Mouse (Mus musculus): Measurements from ENCODE around the gene Wfdc8. TPM values are rescaled to one million over a fixed set of nuclear protein-coding genes. Genes with fewer than 3 reads are reported as not detected.

The Wfdc8 gene
- polyA plus RNA-seq, 1 experiment from 2014 or later: not detected

DNA sequence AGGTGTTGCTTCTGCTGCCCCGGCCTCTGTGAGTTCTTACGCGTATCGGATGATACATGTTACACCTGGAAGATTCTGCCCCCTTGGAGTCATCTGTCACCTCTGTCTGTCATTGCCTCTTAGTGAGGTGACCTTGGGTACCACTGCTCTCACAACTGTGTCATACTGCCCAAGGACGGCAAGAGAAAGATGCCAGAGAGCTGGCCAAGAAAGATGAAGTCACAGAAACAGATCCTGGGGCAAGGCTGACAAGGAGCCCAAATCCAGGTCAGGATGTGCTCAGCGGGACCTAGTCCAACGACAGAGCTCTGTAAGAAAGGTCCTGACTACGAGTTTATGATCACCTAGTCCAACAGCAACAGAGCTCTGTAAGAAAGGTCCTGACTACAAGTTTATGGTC, 53.3 kb downstream of the Wfdc8 start:
- Histone ChIP-seq H3K9me3 (no peaks in the 10 kb centered on the region), H3K27ac (no peak overlapping the region), H3K4me1 (peaks cover 25% of the 10 kb centered on the region), H3K4me2 (replicated peaks) (no peak overlapping the region), H3K4me3 (no peak overlapping the region), H3K27me3 (peaks cover 12% of the 10 kb centered on the region), H3K36me3 (no peaks in the 10 kb centered on the region), H3K9ac (no peak overlapping the region)
- WGBS: 83% methylated on average over 8 of the region's 8 CpGs
- no peak for ATAC-seq (ENCODE audit: low FRiP score, low read depth)

DNA sequence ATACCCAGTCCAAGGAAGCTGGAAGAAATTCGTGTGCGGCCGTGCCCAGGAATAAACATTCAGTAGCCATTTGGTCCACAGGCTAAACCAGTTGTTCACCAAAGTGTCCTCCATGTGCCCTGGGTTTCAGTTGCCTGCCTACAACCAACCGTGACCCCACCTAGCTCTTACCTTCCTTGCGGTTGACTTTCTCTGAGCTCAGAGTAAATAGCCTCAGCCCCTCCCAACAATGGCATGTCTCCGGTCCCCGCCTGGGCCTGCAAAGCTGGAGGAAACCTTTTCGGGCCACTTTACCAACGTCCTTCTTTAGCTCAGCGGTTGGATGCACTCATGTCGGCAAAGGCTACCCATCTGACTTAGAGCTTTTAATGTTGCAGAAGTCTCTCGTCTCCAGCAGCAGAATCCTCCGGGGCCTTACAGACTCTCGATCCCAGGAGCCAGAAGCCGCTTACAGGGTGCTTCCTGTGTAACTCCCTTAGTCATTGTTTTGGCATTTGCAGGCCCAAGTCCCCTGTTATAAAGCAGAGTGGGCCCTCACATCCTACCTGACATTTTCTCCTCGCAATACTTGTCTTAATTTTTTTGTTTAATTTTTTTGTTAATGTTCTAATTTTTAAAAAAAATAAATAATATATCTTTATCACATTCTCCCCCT, 54.3 kb downstream of the Wfdc8 start:
- H3K9ac ChIP-seq: no peak overlapping the region
- H3K36me3 ChIP-seq: no peaks in the 10 kb centered on the region
- no peaks in the 10 kb centered on the region for H3K9me3 ChIP-seq
- peaks cover 18% of the 10 kb centered on the region for H3K4me1 ChIP-seq
- no peak overlapping the region for H3K27ac ChIP-seq
- peaks cover 12% of the 10 kb centered on the region for H3K27me3 ChIP-seq
- no peak overlapping the region for H3K4me3 ChIP-seq
- no peak for ATAC-seq (ENCODE audit: low FRiP score, low read depth)
- no peak overlapping the region for H3K4me2 ChIP-seq (replicated peaks)
- 41% methylated on average over 16 of the region's 16 CpGs for WGBS

DNA sequence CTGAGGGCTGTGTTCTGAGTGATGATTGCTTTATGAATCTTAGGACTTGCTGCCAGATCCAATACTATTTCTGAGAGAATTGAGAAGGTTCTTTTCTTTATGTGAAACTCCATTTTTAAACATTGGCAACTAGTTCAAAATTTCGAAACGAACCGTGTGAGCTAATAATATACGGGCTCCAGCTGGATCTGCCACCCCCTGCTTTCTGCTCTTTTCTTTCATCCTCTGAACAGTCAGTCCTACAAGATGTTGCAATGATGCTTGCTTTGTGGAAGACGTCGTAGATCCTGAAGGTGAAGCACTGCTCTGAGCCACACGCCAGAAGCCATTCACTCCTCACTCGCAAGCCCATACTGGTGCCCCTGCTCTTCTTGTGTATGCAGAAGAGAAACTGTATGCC, 55.0 kb downstream of the Wfdc8 start:
- Histone ChIP-seq H3K27me3 (peaks cover 12% of the 10 kb centered on the region), H3K4me1 (peaks cover 13% of the 10 kb centered on the region), H3K4me2 (replicated peaks) (no peak overlapping the region), H3K9ac (no peak overlapping the region), H3K27ac (no peak overlapping the region), H3K9me3 (no peaks in the 10 kb centered on the region), H3K36me3 (no peaks in the 10 kb centered on the region), H3K4me3 (no peak overlapping the region)
- no peak for ATAC-seq (ENCODE audit: low FRiP score, low read depth)
- WGBS: 79% methylated on average over 8 of the region's 8 CpGs

GRCm38 (mm10) chr2:164551502-164551901, 61.9 kb downstream of the Wfdc8 start:
- 88% methylated on average over 9 of the region's 9 CpGs for WGBS

GRCm38 (mm10) chr2:164550895-164551269, 62.5 kb downstream of the Wfdc8 start:
- Histone ChIP-seq H3K4me2 (replicated peaks) (no peak overlapping the region), H3K4me3 (no peak overlapping the region), H3K27ac (no peak overlapping the region), H3K27me3 (peaks cover 11% of the 10 kb centered on the region; the same call in 1 of the 2 replicates), H3K9ac (no peak overlapping the region; the same call in 1 of the 2 replicates), H3K36me3 (no peaks in the 10 kb centered on the region), H3K9me3 (no peaks in the 10 kb centered on the region), H3K4me1 (0 out of 2 replicates have a peak, but pooled peaks cover 6% of the 10 kb centered on the region)
- WGBS: 78% methylated on average over 2 of the region's 2 CpGs
- no peak for ATAC-seq (ENCODE audit: low FRiP score, low read depth)

More at GRCm38 (mm10) chr2:164551502-164551901, 61.9 kb downstream of the Wfdc8 start:
- H3K4me1 ChIP-seq: 0 out of 2 replicates have a peak, but pooled peaks cover 6% of the 10 kb centered on the region
- no peak overlapping the region for H3K4me3 ChIP-seq
- no peaks in the 10 kb centered on the region for H3K9me3 ChIP-seq
- H3K36me3 ChIP-seq: no peaks in the 10 kb centered on the region
- H3K4me2 ChIP-seq (replicated peaks): no peak overlapping the region
- no peak for ATAC-seq (ENCODE audit: low FRiP score, low read depth)
- peaks cover 11% of the 10 kb centered on the region; the same call in 1 of the 2 replicates for H3K27me3 ChIP-seq
- H3K27ac ChIP-seq: no peak overlapping the region
- H3K9ac ChIP-seq: no peak overlapping the region

DNA sequence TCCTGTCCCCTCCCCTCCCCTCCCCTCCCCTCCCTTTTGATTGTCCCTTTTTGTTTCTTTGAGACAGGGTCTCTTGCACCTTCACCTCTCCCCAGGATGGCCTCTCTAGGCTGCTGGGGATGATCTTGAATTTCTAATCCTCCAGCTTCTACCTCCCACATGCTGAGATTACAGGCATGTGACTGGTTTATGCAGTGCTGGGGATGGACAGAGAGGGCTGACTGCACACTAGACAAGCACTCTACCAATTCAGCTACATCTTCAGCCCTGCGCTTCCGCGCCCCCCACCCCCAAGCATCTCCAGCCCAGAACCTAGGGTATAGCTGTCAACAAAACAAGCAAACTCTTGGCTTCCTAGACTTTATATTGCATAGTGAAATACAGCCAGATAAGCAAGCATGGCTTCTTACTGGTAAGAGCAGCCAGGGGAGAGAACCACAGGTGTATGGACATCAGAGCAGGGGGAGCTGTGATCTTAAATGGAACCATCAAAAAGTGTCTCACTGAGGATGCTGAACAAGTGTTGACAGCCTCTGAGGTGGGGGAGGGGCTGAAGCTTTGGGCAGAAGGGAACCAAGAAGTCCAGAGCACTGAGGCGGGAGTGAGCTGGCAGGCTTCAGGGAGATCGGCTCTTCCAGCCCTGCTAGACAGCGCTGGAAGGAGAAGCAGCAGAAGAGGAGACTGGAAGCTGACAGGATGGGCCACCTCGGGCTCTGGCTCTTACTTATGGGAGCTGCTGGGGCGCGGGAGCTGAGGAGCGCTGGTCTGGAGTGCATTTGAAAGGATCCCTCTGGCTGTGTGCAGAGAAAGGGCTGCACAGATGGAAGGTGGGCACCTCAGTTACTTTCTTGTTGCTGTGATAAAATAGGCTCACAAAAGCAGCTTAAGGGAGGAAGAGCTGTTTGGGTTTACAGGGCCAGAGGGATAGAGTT, 63.2 kb downstream of the Wfdc8 start:
- Histone ChIP-seq H3K27me3 (peaks cover 11% of the 10 kb centered on the region; the same call in 1 of the 2 replicates), H3K4me3 (no peak overlapping the region), H3K27ac (no peak overlapping the region), H3K4me2 (replicated peaks) (0 out of 2 replicates have a peak overlapping the region, but pooled peaks have one; percentile 11), H3K9ac (peak overlapping the region; percentile 43; the same call in 1 of the 2 replicates), H3K9me3 (no peaks in the 10 kb centered on the region), H3K36me3 (no peaks in the 10 kb centered on the region), H3K4me1 (0 out of 2 replicates have a peak, but pooled peaks cover 6% of the 10 kb centered on the region)
- no peak for ATAC-seq (ENCODE audit: low FRiP score, low read depth)
- 27% methylated on average over 10 of the region's 10 CpGs for WGBS

DNA sequence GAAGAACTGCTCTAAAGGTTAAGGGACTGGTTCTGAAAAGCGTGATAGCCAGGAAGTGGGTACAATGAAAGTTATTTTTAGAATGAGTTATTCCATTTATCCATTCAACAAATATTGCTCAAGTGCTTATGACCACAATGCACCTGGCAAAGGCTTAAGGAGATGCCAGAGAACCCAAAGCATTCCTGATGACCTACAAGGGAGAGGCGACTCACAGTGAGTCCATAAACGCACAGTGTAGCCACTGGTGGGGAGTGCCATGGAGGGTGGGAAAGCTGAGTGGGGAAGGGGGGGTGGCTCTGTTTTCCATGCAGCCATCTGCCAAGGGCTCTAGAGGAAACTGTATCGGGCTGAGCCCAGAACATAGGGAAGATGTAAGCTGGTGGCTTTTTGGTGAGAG, 64.1 kb downstream of the Wfdc8 start:
- no peak overlapping the region for H3K4me2 ChIP-seq (replicated peaks)
- no peak for ATAC-seq (ENCODE audit: low FRiP score, low read depth)
- H3K9ac ChIP-seq: no peak overlapping the region
- H3K36me3 ChIP-seq: no peaks in the 10 kb centered on the region
- 49% methylated on average over 4 of the region's 4 CpGs for WGBS
- no peak overlapping the region for H3K4me3 ChIP-seq
- no peaks in the 10 kb centered on the region for H3K9me3 ChIP-seq
- peaks cover 11% of the 10 kb centered on the region; the same call in 1 of the 2 replicates for H3K27me3 ChIP-seq
- no peak overlapping the region for H3K27ac ChIP-seq
- 0 out of 2 replicates have a peak, but pooled peaks cover 6% of the 10 kb centered on the region for H3K4me1 ChIP-seq

Other genes with a start within 250 kb of the Wfdc8 start
- gene Slpi, start 224.5 kb downstream of the Wfdc8 start, polyA plus RNA-seq (2015; fragmentation: Nextera tagmentation; extraction: Ambion mirVana): 3.2 and 3.8 TPM in 2 replicates
- gene Rbpjl, start 210.5 kb downstream of the Wfdc8 start, polyA plus RNA-seq (2015; fragmentation: Nextera tagmentation; extraction: Ambion mirVana): 1.5 and 1.6 TPM in 2 replicates
- 192 and 200 TPM in 2 replicates for gene Matn4, start 208.5 kb downstream of the Wfdc8 start, polyA plus RNA-seq (2015; fragmentation: Nextera tagmentation; extraction: Ambion mirVana)
- 61.0 and 63.6 TPM in 2 replicates for gene Sdc4, start 169.7 kb downstream of the Wfdc8 start, polyA plus RNA-seq (2015; fragmentation: Nextera tagmentation; extraction: Ambion mirVana)
- gene Sys1, start 156.7 kb downstream of the Wfdc8 start, polyA plus RNA-seq (2015; fragmentation: Nextera tagmentation; extraction: Ambion mirVana): 65.2 and 66.6 TPM in 2 replicates
- 5.5 and 7.4 TPM in 2 replicates for gene Gm20458, start 152.7 kb downstream of the Wfdc8 start, polyA plus RNA-seq (2015; fragmentation: Nextera tagmentation; extraction: Ambion mirVana)
- not detected in 2 replicates for gene Trp53tg5, start 139.9 kb downstream of the Wfdc8 start, polyA plus RNA-seq (2015; fragmentation: Nextera tagmentation; extraction: Ambion mirVana)
- gene Dbndd2, start 127.5 kb downstream of the Wfdc8 start, polyA plus RNA-seq (2015; fragmentation: Nextera tagmentation; extraction: Ambion mirVana): 1.4 and 2.3 TPM in 2 replicates
- gene Pigt, start 116.1 kb downstream of the Wfdc8 start, polyA plus RNA-seq (2015; fragmentation: Nextera tagmentation; extraction: Ambion mirVana): 45.9 and 46.8 TPM in 2 replicates
- gene Wfdc2, start 51.2 kb downstream of the Wfdc8 start, polyA plus RNA-seq (2015; fragmentation: Nextera tagmentation; extraction: Ambion mirVana): 30.4 and 36.0 TPM in 2 replicates
- not detected in 2 replicates for gene Spint3, start 40.2 kb downstream of the Wfdc8 start, polyA plus RNA-seq (2015; fragmentation: Nextera tagmentation; extraction: Ambion mirVana)
- gene Wfdc6a, start 28.2 kb downstream of the Wfdc8 start, polyA plus RNA-seq (2015; fragmentation: Nextera tagmentation; extraction: Ambion mirVana): not detected in 2 replicates
- gene Eppin, start 20.0 kb downstream of the Wfdc8 start, polyA plus RNA-seq (2015; fragmentation: Nextera tagmentation; extraction: Ambion mirVana): not detected in 2 replicates
- not detected in 2 replicates for gene Wfdc6b, start 104 bp downstream of the Wfdc8 start, polyA plus RNA-seq (2015; fragmentation: Nextera tagmentation; extraction: Ambion mirVana)
- gene Wfdc16, start 25.2 kb upstream of the Wfdc8 start, polyA plus RNA-seq (2015; fragmentation: Nextera tagmentation; extraction: Ambion mirVana): not detected in 2 replicates
- not detected in 2 replicates for gene Wfdc10, start 42.4 kb upstream of the Wfdc8 start, polyA plus RNA-seq (2015; fragmentation: Nextera tagmentation; extraction: Ambion mirVana)
- gene Wfdc9, start 43.0 kb upstream of the Wfdc8 start, polyA plus RNA-seq (2015; fragmentation: Nextera tagmentation; extraction: Ambion mirVana): not detected in 2 replicates
- not detected in 2 replicates for gene Wfdc11, start 60.5 kb upstream of the Wfdc8 start, polyA plus RNA-seq (2015; fragmentation: Nextera tagmentation; extraction: Ambion mirVana)
- gene Wfdc13, start 71.5 kb upstream of the Wfdc8 start, polyA plus RNA-seq (2015; fragmentation: Nextera tagmentation; extraction: Ambion mirVana): 0.18 and 0.36 TPM in 2 replicates
- gene Spint4, start 84.9 kb upstream of the Wfdc8 start, polyA plus RNA-seq (2015; fragmentation: Nextera tagmentation; extraction: Ambion mirVana): not detected in 2 replicates
- not detected in 2 replicates for gene Spint5, start 101.7 kb upstream of the Wfdc8 start, polyA plus RNA-seq (2015; fragmentation: Nextera tagmentation; extraction: Ambion mirVana)
- gene Wfdc3, start 132.3 kb upstream of the Wfdc8 start, polyA plus RNA-seq (2015; fragmentation: Nextera tagmentation; extraction: Ambion mirVana): 0.69 and 0.87 TPM in 2 replicates
- 80.6 and 85.1 TPM in 2 replicates for gene Dnttip1, start 132.4 kb upstream of the Wfdc8 start, polyA plus RNA-seq (2015; fragmentation: Nextera tagmentation; extraction: Ambion mirVana)
- gene Ube2c, start 156.3 kb upstream of the Wfdc8 start, polyA plus RNA-seq (2015; fragmentation: Nextera tagmentation; extraction: Ambion mirVana): 432 and 450 TPM in 2 replicates
- 190 and 195 TPM in 2 replicates for gene Tnnc2, start 166.3 kb upstream of the Wfdc8 start, polyA plus RNA-seq (2015; fragmentation: Nextera tagmentation; extraction: Ambion mirVana)
- 26.3 and 27.6 TPM in 2 replicates for gene Snx21, start 172.2 kb upstream of the Wfdc8 start, polyA plus RNA-seq (2015; fragmentation: Nextera tagmentation; extraction: Ambion mirVana)
- gene Acot8, start 191.3 kb upstream of the Wfdc8 start, polyA plus RNA-seq (2015; fragmentation: Nextera tagmentation; extraction: Ambion mirVana): 17.5 and 17.6 TPM in 2 replicates
- gene Zswim3, start 191.5 kb upstream of the Wfdc8 start, polyA plus RNA-seq (2015; fragmentation: Nextera tagmentation; extraction: Ambion mirVana): 6.8 and 7.2 TPM in 2 replicates
- 17.8 and 18.2 TPM in 2 replicates for gene Zswim1, start 209.1 kb upstream of the Wfdc8 start, polyA plus RNA-seq (2015; fragmentation: Nextera tagmentation; extraction: Ambion mirVana)
- not detected in 2 replicates for gene Spata25, start 214.9 kb upstream of the Wfdc8 start, polyA plus RNA-seq (2015; fragmentation: Nextera tagmentation; extraction: Ambion mirVana)
- gene Ctsa, start 219.2 kb upstream of the Wfdc8 start, polyA plus RNA-seq (2015; fragmentation: Nextera tagmentation; extraction: Ambion mirVana): 131 and 135 TPM in 2 replicates
- 6.7 and 7.1 TPM in 2 replicates for gene Neurl2, start 219.8 kb upstream of the Wfdc8 start, polyA plus RNA-seq (2015; fragmentation: Nextera tagmentation; extraction: Ambion mirVana)
- 36.7 and 44.0 TPM in 2 replicates for gene Pltp, start 244.1 kb upstream of the Wfdc8 start, polyA plus RNA-seq (2015; fragmentation: Nextera tagmentation; extraction: Ambion mirVana)